In genomic region chr8:97860201-97860600, GRCm38 (mm10) we compare ENCODE assay signal across 18 mouse cellular contexts.
"Had no signal": no experiment of that assay in that cellular context is flagged by ENCODE, and none has a peak within 500 bp of the region (broad histone marks: within the 10 kb centered on the region; RNA-seq: fewer than 3 reads in every experiment).

No protein-coding gene starts in this region.

- H3K4me3 ChIP-seq: liver, embryonic 13.5 days; liver, embryonic 15.5 days; lung, embryonic 15.5 days; megakaryocyte, embryonic 14.5 days; midbrain, embryonic 12.5 days; neural tube, embryonic 12.5 days; stomach, embryonic 15.5 days had no signal

- H3K27me3 ChIP-seq: liver, embryonic 13.5 days; liver, embryonic 15.5 days; lung, embryonic 15.5 days; megakaryocyte, embryonic 14.5 days; midbrain, embryonic 12.5 days; neural tube, embryonic 12.5 days; stomach, embryonic 15.5 days had no signal

- ATAC-seq: liver, postnatal 0 days; lung, postnatal 0 days had no signal

- H3K27ac ChIP-seq: liver, embryonic 13.5 days; liver, embryonic 15.5 days; lung, embryonic 15.5 days; macrophage; midbrain, embryonic 12.5 days; neural tube, embryonic 12.5 days; stomach, embryonic 15.5 days; stomach, postnatal 0 days had no signal

- H3K9me3 ChIP-seq: liver, embryonic 13.5 days; liver, embryonic 15.5 days; lung, embryonic 15.5 days; megakaryocyte, embryonic 14.5 days; midbrain, embryonic 12.5 days; neural tube, embryonic 12.5 days; stomach, embryonic 15.5 days had no signal

- H3K4me1 ChIP-seq: liver, embryonic 13.5 days; liver, embryonic 15.5 days; lung, embryonic 15.5 days; megakaryocyte, embryonic 14.5 days; midbrain, embryonic 12.5 days; neural tube, embryonic 12.5 days; stomach, embryonic 15.5 days had no signal

- H3K9ac ChIP-seq: liver, embryonic 13.5 days; liver, embryonic 15.5 days; liver, postnatal 0 days; lung, embryonic 15.5 days; midbrain, embryonic 12.5 days; neural tube, embryonic 12.5 days; stomach, embryonic 15.5 days had no signal

- H3K4me2 ChIP-seq: liver, embryonic 13.5 days; liver, embryonic 15.5 days; lung, embryonic 15.5 days; midbrain, embryonic 12.5 days; neural tube, embryonic 12.5 days; stomach, embryonic 15.5 days had no signal

- H3K36me3 ChIP-seq: liver, embryonic 13.5 days; liver, embryonic 15.5 days; lung, embryonic 15.5 days; midbrain, embryonic 12.5 days; neural tube, embryonic 12.5 days; stomach, embryonic 15.5 days had no signal

- DNase-seq: liver, embryonic 13.5 days; liver, postnatal 0 days; lung, adult 2 months; lung, postnatal 14 days; lung, postnatal 36 days; right cerebral cortex, postnatal 14 days; thymus, adult 2 months; thymus, postnatal 25 days; thymus, postnatal 4 days had no signal
